Mouse (Mus musculus) layer of hippocampus, adult 11-12 months (tissue): ENCODE measurements at regions not wholly inside any gene's neighbourhood (a gene's known extent, or its start where the extent isn't known, plus 50 kb on each side); places are given as distances from the start of the nearest gene placed in this dataset.
A peak's percentile ranks its signal among the peaks of the same experiment; 100 is the strongest.
"Not testable (repeated sequence)": the region's sequence is repeated elsewhere in the genome, so short reads cannot be mapped to it uniquely, and the experiment has no call there.

ENCODE experiments used
- DNase-seq: peaks from one replicate; pipeline ENCODE4 v3.0.0; 2022; ENCODE audit warnings: low spot score

- DNase-seq: no peak
Measured at GRCm38 (mm10) chr13:5614186-5614737, 247.0 kb upstream of the Klf6 start.

GRCm38 (mm10) chr13:5614833-5615232 is 246.4 kb upstream of the Klf6 start:
- DNase-seq: no peak

GRCm38 (mm10) chr13:5615327-5615726 is 246.0 kb upstream of the Klf6 start:
- no peak for DNase-seq

GRCm38 (mm10) chr13:5628124-5628523 is 233.2 kb upstream of the Klf6 start:
- DNase-seq: no peak

- no peak for DNase-seq
Measured at GRCm38 (mm10) chr13:5634960-5635359, 226.3 kb upstream of the Klf6 start.

- no peak for DNase-seq
Measured at GRCm38 (mm10) chr13:5641743-5642510, 219.4 kb upstream of the Klf6 start.

- no peak for DNase-seq
Measured at GRCm38 (mm10) chr13:5648276-5648675, 213.0 kb upstream of the Klf6 start.

GRCm38 (mm10) chr13:5657556-5657955 is 203.7 kb upstream of the Klf6 start:
- DNase-seq: no peak

GRCm38 (mm10) chr13:5666235-5667007 is 194.9 kb upstream of the Klf6 start:
- DNase-seq: no peak

GRCm38 (mm10) chr13:5675668-5676067 is 185.6 kb upstream of the Klf6 start:
- DNase-seq: no peak

- no peak for DNase-seq
Measured at GRCm38 (mm10) chr13:5690124-5690523, 171.2 kb upstream of the Klf6 start.

GRCm38 (mm10) chr13:5690680-5691079 is 170.6 kb upstream of the Klf6 start:
- not testable (repeated sequence) for DNase-seq

- DNase-seq: no peak
Measured at GRCm38 (mm10) chr13:5694626-5695025, 166.7 kb upstream of the Klf6 start.

GRCm38 (mm10) chr13:5695581-5695980 is 165.7 kb upstream of the Klf6 start:
- DNase-seq: not testable (repeated sequence)

- DNase-seq: no peak
Measured at GRCm38 (mm10) chr13:5696377-5696776, 164.9 kb upstream of the Klf6 start.

- not testable (repeated sequence) for DNase-seq
Measured at GRCm38 (mm10) chr13:5697329-5697728, 164.0 kb upstream of the Klf6 start.

- no peak for DNase-seq
Measured at GRCm38 (mm10) chr13:5702071-5702470, 159.2 kb upstream of the Klf6 start.

GRCm38 (mm10) chr13:5704991-5705390 is 156.3 kb upstream of the Klf6 start:
- DNase-seq: no peak

- DNase-seq: no peak
Measured at GRCm38 (mm10) chr13:5711646-5712045, 149.6 kb upstream of the Klf6 start.

- DNase-seq: no peak
Measured at GRCm38 (mm10) chr13:5713195-5713863, 148.0 kb upstream of the Klf6 start.

- DNase-seq: peak; percentile 22
Measured at GRCm38 (mm10) chr13:5714191-5714591, 147.1 kb upstream of the Klf6 start.

- DNase-seq: no peak
Measured at GRCm38 (mm10) chr13:5714793-5715192, 146.5 kb upstream of the Klf6 start.
